Mouse (Mus musculus) adrenal gland, adult (tissue): ENCODE results near the gene Cxadr.

Source experiments
- DNase-seq, 2 experiments: peaks; one replicate each; pipeline ENCODE4 v3.0.0; 2022 to 2023; ENCODE audit warnings: low spot score in 1 of 2; ENCODE audit not compliant: inconsistent age in 2 of 2

The Cxadr gene

DNA sequence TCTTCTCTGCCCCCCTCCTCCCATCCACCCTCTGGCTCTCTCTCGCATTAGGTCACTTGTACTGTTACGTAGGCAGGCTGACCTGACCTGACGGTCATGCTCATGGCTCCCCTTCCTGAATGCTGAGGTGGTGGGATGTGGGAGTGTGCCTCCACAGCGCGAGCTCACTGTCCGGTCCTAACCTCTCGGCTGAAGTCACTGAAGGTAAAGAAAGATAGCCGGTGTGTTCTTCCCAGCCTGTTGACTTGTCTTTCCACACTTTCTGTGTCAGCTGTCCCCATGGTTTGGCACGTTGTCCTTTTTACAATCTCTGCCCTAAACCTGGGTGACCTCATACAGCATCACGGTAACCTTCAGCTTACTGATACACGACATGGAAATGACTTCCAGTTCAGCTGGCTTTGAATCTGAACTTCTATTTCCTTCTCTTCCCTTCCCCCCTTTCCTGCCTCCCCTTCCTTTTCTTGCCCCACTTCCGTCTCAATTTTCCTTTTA is 4.4 kb downstream of the Cxadr start:
- DNase-seq = no peak

DNA sequence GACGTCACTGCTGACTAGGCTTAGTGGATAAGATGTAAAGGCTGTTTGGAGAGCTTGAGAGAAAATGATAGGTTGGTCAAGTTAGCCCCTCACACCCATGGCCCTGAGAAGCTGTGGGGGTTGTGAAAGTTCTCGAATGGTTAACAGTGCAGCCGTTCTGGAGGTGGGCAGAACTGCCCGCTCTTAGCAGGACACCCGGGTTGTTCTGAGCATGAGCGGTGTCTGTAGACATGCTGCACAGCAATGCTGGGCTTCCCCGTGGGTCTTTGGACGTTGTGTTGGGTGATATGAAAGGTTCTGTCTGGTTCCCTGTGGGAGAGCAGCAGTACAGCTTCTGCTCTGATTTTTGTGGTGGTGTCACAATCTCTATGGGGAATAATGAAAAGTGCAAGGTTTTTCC is 5.3 kb downstream of the Cxadr start:
- DNase-seq = no peak

DNA sequence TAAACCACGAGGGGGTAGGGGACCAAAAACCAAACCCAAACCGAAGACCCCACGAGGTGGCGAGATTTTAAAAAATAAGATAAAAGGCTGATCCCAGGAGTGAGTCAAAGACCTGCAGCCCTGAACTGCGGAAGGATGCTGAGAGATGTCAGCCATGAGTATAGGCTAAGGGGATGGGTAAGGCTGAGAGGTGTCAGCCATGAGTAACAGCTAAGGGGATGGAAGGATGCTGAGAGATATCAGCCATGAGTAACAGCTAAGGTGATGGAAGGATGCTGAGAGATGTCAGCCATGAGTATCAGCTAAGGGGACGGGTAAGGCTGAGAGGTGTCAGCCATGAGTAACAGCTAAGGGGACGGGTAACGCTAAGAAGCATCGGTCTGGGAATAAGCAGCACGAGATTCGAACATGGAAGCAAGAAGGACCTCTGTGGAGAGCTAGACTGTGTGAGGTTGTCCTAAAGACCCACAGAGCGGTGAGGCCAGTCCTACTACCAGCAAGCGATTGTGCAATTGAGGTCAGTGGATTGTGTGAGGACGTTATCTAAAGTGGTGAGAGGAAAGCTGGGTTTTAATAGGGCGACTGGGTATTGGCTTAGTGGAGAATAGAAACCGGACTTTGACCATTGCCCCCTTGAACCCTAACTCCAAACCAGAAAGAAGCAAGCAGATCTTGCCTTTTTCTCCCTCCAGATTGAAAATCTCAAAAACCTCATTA is 6.3 kb downstream of the Cxadr start:
- DNase-seq = no peak

GRCm38 (mm10) chr16:78309258-78309657 is 8.0 kb downstream of the Cxadr start:
- DNase-seq = no peak

DNA sequence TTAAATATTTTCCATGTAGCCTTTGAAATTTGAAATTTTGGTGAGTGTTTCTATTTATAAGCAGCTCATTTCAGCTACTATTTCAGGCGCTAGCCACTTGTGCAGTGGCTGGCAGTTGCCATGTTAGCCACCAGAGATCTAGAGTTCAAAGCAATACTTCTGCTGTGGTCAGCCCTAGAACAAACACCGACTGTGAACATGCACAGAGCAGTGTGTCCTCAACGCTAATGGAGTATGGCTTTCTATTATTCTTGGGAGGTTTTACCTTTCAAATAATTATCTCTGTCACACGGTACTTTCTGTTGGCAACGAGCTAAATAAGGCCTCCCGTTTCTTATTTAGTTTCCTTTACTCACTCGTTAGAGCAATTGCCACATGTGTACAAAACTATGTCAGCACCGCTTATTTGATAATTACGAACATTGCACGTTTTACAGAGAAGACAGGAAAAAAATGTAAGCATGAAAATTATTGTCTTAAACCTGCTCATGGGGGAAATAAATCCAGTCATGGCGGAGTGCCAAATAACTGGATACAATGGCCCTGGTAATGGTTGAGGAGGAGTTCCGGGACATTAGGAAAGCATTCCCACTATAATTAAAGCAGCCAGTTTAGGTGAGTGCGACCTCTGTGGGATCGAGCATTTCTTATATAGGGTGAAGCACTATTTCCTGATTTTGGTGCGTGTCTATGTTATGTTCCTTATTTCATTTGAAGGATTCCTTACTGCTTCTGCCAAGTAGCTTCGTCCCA is 12.0 kb downstream of the Cxadr start:
- no peak for DNase-seq

DNA sequence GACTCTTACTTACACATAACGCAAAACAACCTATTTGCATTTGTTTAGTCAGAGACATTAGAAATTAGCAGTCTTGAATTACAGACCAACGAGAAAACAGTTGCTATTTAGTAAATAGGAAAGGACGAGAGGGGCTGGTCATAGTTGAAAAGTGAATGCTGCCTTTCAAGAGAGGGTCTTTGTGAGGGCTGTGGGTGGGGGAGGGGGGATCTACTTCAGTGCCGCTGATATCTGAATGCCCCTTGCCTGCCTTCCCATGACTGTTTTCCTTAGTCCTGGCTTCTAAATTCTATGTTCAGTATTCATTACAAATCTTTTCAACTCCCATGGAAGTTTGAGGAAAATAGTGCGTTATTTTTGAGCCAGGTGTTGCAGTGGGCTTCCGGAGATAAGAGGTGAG is 12.7 kb downstream of the Cxadr start:
- no peak for DNase-seq

- peak; percentile 34 to 81 for DNase-seq
Measured at GRCm38 (mm10) chr16:78316849-78317248, 15.6 kb downstream of the Cxadr start.

DNA sequence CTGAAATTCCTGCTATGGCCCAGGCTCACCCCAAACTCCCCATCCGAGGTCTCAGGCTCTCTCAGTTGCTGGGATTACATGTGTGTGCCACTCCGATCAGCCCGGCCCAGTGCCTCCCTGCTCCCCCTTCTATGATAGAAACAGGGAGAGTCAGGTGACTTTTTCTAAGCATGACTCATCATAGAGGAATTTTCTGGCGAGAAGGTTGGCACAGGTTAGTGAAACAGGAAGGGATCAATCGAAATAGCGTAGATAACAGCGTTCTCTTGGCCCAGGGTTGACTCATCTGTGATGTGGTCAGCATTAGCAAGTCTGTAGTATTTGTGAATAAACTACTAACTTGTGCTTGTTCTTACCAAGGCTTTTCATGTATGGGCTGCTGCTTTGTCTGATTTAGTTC is 16.7 kb downstream of the Cxadr start:
- peak; percentile 16 to 71 for DNase-seq

DNA sequence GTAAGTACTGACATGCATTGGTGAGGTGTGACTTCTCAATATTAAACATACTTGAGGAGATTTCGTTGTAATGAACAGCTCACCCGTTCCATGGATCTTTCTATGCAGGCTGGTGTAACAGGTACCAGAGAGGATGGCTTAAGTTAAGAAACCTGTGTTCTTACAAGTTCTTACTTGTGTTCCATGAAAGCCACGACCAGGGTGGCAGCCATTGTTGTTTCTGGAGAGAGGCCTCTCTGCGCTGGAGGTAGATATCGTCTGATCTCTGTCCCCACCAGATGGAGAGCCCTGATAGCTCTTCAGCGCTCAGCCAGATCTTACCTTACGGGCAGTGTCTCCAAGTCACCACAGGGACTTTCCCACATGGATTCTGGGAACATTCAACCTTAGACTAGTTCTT is 18.4 kb downstream of the Cxadr start:
- no peak for DNase-seq

GRCm38 (mm10) chr16:78321559-78321958 is 20.3 kb downstream of the Cxadr start:
- no peak for DNase-seq

- no peak for DNase-seq
Measured at GRCm38 (mm10) chr16:78322140-78322539, 20.9 kb downstream of the Cxadr start.

DNA sequence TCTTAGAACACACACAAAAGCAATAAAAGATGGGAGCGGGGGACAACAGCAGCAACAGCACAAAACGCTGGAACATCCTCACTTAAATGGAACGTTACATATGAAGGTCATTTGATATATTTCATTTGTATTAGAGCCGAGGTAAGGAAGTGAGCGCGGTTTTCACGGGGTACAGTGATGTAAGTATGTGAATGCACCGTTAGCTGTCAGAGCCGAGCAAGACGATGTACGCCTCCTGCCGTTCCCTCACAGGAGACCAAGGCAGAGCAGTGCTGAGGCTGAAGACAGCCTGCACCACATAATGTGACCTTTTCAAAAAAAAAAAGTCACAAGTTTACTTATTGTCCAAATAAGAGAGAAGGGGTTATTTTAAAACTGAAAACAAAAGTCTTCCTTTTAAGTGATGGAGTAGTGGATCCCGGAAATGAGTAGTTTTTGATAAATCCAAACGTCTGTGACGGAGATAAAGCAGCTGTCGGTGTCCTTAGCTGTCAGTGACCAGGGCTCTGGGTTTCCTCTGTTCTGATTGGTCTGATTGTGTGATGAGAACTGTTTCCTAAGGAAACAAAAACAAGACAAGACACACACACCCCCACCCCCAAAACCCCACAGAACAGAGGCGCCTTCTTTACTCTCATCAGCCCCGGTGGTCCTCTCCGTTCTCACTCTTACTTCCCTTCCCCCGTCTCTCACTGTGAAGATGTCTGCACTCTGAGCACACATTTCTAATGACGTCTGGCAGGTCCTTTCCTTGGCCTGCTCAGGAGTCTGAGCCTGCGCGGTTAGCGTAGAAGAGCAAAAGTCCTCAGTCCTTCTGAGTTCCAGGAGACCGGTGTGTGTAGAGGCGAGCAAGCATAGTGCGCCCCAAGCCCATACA is 24.9 kb downstream of the Cxadr start:
- no peak for DNase-seq

DNA sequence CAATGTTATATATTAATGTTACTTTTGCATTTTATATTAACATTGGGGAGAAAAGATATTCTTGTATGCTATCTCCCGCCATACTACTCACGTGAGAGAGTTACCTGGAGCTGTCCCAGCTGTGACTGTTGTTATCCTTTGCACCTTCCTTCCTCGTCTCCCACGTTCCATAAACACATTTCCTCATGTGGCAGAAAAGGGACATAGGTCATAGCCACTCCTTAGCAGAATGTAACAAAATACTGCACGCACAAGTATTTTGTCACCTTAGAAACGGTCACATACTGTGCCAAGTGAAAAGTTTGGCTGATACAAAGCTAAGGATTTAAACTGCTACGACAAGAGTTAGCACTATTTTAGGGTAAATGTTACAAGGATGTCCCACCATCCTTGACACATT is 26.3 kb downstream of the Cxadr start:
- DNase-seq = no peak

GRCm38 (mm10) chr16:78327999-78328398 is 26.7 kb downstream of the Cxadr start:
- DNase-seq = no peak

- peak in 1 of 2 experiments; percentile 64 for DNase-seq
Measured at GRCm38 (mm10) chr16:78337226-78337625, 35.9 kb downstream of the Cxadr start.

DNA sequence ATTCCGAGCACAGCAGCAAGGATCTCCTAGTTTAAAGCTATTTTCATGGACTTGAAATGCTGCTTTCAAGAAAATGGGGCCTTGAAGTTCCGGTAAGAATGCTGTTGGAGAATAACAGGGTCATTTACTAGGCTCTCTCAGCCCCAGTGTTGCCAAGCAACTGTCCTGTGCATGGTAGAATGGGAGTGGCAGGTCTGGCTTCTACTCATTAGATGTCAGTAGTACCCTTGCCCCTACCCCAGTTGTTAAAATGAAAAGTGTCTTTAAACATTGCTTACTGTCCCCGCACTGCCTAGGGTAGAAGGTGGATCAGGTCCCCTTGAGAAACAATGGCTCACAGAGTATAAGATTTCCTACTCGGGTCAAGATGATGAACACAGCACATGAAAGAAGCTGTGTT is 40.1 kb downstream of the Cxadr start:
- DNase-seq = no peak

DNA sequence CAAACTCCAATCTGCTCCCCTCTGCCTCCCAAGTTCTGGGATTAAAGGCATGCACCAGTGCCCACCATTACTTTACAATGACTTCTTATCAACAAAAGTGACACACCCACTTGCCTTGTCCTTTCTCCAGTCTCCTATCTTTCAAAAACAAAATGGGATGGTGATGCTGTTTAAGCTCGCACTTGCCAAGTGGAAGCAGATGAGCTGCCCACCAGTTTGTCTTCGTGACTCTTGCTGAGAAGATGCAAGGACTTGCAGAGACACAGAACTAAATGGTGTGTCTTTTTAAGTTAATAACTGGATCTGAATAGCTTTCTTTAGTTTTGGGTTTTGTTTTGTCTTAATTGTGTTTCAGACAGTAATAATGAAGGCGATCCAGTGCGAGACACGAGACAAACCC is 41.5 kb downstream of the Cxadr start:
- DNase-seq = no peak

DNA sequence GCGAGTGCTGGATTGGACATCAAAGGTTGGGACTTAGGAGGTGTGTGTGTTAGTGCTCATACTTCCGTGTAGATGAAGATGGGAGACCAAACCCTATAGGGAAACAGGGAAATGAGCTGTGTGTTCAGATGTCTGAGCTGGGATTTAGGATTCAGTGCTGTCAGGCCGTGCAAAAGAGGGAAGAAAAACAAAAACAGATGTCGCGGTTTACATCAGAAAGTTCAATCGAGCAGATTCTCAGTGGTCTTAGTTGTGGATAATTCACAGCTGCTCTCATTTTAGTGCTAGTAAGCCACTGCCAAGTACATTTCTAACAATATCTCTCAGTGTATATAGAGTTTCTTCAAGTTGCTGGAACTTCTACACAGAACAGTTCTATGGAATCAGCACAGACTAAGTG is 42.5 kb downstream of the Cxadr start:
- no peak for DNase-seq

- no peak for DNase-seq
Measured at GRCm38 (mm10) chr16:78346662-78347327, 45.5 kb downstream of the Cxadr start.

DNA sequence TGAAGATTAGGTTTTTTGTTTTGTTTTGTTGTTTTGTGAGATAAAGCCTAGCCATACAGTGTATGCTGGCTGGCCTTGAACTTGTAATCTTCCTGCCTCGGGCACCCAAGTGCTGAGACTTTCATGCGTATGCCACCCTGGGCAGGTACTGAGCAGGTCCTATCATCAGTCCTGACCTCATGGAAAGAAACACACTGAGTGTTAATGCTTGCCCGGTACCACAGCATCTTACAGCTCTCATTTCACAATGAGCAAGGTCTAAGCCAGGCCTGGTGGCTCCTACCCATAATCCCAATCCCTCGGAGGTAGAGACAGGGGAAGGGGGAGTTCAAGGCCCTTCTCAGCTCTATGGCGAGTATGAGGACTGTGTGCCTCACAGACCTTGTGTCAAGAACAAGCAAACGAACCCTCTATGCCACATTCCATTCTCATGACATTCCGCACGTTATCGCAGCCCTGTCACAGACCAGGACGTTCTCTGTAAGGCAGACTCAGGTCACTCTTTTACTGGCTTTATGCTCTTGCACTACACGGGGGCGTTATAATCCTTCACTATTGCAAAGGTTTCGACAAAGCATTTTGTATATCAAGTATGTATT is 46.1 kb downstream of the Cxadr start:
- DNase-seq = peak; percentile 27 to 55

- no peak for DNase-seq
Measured at GRCm38 (mm10) chr16:78357757-78358156, 56.5 kb downstream of the Cxadr start.
